Mouse (Mus musculus): ENCODE measurements around the gene Hivep2.
A peak's percentile ranks its signal among the peaks of the same experiment; 100 is the strongest.

Gene Hivep2

DNA sequence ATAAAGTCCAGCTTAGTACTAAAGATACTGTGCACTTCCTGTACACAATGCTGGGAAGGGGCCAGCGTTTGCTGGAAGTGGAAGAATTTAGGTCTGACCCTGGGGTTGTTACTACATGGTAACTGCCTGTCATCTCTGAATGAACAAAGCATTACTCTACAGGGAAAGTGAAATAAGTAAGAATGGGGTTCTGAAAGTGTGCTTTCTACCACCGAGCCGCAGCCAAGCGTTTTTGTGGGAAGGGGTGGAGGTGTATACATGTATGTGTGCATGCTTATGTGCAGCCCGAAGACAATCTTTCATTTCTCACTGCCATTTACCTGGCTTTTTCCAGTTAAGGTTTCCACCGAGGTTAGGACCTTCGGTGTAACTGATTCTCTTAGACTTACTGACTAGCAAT is 121.4 kb downstream of the Hivep2 start:
- DNase-seq: no peak

DNA sequence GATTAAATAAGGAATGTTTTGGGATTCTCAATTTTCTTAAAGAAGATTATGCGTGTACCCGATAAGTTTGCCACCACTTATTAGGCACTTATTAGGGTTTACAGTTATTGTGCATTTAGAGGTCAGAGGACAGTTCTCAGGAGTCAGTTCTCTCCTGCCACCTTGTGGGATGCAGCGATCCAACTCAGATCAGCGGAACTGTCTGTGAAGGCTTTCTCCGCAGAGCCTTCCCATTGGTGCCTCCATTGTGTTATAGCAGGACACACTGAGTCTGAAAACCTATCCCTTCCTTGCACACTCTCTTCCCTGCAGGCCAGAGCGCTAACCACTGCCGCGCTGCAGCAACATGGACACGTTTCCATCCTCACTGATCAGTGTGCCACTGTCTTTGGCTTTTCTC is 123.6 kb downstream of the Hivep2 start:
- no peak for DNase-seq

GRCm38 (mm10) chr10:14094033-14094432 is 128.2 kb downstream of the Hivep2 start:
- no peak for DNase-seq

- DNase-seq: no peak
These were observed 130.2 kb downstream of the Hivep2 start for GRCm38 (mm10) chr10:14096045-14096444.

GRCm38 (mm10) chr10:14099182-14099581 is 133.3 kb downstream of the Hivep2 start:
- DNase-seq: peak; percentile 91

DNA sequence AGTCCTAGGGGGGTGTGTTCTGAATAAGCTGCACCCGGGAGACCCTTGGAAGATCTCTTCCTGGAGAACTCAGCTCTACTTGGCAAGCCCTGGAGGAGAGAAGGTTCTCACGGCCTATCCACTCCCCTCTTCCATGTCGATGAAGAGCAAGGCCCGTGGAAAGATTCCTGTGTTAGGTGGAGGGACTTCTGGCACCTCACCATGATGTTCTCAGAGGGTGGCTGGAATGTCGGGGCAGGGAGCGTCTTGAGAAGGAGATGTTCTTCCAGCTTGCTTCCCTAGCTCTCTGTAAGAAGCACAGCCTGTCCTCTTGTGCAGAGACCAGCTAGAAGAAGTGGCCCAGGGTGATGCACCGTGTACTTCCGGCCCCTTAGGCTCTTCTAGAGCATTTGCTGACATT is 134.2 kb downstream of the Hivep2 start:
- DNase-seq: no peak

DNA sequence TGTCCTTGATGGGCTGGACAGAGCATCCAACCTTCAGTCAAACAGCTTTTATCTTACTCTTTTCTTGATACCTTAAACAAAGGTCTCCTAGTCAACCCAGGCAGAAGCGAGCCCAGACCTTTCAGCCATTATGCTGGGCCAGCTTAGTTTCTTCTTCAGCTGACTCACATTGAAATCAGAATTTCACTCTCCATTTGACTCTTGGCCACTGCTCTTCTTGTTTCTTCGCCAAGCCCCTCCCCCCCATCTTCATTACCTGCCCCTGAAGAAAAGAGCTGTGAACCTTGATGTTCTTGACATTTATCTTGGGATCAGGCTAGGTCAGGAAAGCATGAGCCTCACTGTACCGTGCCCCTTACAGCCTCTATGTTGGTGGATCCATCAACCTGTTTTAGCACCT is 135.0 kb downstream of the Hivep2 start:
- DNase-seq: no peak

DNA sequence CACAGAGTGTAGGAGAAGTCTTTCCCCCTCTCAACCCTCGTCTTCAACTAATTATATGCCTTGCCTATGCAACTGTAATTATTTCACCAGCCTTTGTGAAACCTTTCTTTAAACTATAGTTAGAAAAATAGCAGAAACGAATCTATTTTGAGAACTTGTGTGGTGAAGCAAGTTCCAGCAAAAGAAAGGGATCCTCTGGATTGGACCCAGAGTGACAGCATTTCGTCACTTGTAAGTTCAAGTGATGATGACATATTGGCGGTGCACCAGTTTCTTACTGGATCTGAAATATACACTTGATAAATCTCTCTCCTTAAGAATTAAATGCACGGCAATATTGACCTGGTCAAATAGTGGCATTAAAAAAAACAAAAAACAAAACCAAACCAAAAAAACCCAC is 136.1 kb downstream of the Hivep2 start:
- no peak for DNase-seq

- DNase-seq: no peak
These were observed 142.3 kb downstream of the Hivep2 start for GRCm38 (mm10) chr10:14107980-14108671.

GRCm38 (mm10) chr10:14115846-14116245 is 150.0 kb downstream of the Hivep2 start:
- DNase-seq: no peak

GRCm38 (mm10) chr10:14116978-14117377 is 151.1 kb downstream of the Hivep2 start:
- DNase-seq: no peak

DNA sequence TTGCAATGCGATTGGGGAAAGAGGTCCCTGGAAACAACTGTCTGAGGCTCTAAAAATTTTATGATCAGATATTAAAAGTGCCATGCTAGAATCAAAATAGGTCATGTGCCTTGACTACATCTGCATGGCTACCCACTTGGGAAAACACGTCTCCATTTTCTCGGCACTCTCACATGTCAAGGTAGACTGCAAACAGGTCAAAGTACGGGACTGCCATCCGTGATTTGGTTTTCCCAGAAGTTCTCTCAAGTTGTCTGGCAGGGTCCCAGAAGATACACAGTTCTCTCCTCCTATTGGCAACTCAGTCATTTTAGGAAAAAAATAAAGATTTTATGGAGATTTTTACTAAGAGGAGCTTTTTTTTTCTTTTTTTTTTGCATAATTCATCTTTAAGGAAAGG is 153.3 kb downstream of the Hivep2 start:
- DNase-seq: no peak

- DNase-seq: no peak
These were observed 154.6 kb downstream of the Hivep2 start for GRCm38 (mm10) chr10:14120512-14120911.

DNA sequence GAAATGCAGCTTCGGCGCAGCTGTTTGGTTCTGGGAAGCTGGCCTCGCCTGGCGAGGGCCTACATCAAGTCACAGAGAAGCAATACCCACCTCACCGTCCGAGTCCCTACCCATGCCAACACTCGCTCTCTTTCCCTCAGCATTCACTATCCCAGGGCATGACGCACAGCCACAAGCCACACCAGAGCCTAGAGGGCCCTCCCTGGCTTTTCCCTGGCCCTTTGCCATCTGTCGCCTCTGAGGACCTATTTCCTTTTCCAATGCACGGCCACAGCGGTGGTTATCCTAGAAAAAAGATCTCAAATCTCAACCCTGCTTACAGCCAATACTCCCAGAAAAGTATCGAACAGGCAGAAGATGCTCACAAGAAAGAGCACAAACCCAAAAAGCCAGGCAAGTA is 162.0 kb downstream of the Hivep2 start:
- no peak for DNase-seq

DNA sequence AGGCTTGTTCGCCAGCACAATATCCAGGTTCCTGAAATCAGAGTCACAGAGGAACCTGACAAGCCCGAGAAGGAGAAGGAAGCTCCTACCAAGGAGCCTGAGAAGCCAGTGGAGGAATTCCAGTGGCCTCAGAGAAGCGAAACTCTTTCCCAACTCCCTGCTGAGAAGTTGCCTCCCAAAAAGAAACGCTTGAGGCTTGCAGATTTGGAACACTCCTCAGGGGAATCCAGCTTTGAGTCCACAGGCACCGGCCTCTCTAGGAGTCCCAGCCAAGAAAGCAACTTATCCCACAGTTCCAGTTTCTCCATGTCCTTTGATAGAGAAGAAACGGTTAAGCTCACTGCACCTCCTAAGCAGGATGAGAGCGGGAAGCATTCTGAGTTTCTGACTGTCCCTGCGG is 164.4 kb downstream of the Hivep2 start:
- no peak for DNase-seq

GRCm38 (mm10) chr10:14131307-14131706 is 165.4 kb downstream of the Hivep2 start:
- DNase-seq: no peak

DNA sequence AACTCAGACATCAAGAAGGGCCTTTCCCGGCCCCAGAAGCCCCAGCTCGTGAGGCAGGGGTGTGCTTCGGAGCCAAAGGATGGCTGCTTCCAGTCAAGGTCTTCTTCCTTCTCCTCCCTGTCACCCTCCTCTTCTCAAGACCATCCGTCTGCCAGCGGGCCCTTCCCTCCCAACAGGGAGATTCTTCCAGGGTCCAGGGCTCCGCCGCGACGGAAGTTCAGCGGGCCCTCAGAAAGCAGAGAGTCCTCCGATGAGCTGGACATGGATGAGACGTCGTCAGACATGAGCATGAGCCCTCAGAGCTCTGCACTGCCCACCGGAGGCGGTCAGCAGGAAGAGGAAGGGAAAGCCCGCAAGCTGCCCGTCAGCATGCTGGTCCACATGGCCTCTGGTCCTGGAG is 166.2 kb downstream of the Hivep2 start:
- DNase-seq: no peak

DNA sequence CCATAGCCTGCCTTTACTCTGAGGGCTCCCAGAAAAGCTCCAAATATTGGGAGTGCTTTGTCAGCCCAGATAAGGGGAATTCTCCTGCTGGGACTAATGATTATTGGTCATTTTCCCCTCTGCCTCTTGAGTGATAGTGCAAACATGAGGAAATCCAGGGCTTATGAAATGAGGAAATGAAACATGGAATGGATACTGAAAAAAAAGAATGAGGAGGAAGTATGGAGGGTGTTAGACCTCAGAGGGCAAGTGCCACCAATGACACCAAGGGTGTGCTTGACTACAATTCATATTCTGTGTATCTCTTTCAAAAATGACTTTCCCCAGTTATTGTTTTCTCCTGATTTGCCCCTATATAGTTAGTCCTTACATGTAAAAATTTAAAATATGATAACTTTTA is 167.1 kb downstream of the Hivep2 start:
- DNase-seq: no peak

GRCm38 (mm10) chr10:14138663-14139062 is 172.8 kb downstream of the Hivep2 start:
- DNase-seq: no peak

DNA sequence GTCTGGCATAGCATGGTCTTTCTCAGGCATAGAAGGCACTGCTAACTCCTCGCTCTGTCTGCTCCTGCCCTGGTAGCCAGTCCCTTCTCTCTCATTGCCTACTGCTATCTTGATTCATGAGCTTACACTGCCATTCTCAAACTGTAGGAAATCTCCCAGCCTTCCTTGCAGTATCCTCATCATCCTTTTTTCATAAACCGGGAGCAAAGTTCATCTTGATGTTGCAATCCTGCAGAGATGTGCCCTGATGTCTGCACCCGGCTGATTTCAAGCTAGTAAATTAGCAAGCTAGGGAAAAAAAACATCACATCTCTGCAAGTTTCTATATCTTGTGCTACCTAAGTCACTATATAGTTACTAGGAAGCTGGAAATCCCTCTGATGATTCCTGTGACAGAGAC is 179.0 kb downstream of the Hivep2 start:
- no peak for DNase-seq

GRCm38 (mm10) chr10:14164829-14165228 is 199.0 kb downstream of the Hivep2 start:
- no peak for DNase-seq

DNA sequence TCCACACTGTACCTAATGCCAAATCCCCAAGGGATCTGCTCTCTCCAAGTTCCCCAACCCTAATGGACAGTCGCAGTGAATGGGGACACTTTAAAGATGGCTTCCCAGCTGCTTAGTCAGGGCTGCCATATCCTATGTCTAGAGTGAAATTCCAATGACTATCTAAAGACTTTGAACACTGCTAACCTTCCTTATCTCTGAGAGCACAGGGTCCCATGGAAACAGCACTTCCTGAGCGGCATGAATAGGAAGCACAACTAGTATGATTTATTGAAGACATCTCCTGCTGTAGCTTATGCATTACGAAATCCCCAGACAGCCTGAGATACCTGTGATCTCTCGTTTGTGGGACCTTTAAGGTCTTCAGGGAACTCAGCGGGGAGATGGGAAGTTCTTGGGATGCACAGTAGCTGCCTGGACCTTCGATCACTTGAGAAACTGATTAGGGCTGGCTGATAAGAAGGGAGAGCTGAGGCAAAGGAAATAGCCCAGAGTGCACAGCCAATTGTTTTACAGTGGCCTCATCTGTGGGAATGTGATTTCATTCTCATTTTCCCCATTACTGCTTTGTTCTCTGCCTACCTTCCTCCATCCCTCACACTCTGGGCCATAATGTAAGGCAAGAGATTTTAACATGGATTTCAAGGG is 202.4 kb downstream of the Hivep2 start:
- DNase-seq: no peak

DNA sequence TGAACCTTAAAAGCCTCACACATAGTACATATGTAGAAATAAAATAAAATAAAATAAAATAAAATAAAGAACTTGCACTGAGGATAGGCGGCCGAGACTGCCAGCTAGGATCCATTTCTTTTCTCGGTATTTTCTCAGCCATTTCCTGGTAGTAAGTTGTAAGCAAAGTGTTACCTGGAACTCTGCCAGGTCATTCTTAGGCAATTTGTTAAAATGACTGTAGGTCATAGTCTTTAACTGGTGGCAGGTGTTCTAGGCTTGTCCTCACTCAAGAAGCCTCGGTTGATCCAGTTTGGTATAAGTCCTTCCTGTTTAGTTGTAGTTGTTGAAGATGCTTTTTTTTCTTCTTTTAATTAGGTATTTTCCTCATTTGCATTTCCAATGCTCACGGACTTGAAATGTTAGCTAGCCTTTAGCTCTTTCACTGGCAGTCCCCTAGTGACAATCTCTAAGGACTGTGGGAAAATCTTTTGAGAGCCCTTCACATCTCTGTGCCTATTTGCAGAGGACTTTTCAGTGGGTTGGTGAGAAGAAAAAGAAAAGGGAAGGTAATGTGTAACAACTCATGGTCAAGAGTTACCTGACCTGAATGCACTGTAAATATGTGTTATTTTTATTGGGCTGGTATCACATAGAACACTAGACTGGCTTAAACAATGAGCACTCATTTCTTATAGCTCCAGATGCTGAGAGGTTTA is 203.1 kb downstream of the Hivep2 start:
- DNase-seq: no peak

DNA sequence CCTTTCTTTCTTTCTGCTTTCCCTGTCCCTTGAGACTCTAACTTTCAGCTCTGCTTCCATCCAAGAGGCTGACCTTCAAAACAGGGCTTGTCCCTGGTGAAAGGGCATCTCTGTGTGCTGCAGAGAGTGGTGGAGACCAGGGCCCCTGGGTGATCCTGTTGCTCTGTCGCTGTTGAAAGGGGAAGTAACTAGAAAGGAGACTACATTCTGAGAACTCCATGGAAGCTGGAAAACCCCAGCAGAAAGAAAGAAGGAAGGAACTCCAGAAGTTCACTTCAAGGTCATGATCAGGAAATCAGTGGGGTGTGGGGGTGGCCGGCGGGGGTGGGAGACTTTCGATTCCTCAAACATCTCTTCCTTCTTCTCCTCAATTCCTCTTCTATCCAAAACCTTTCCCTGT is 208.2 kb downstream of the Hivep2 start:
- no peak for DNase-seq
